Mouse (Mus musculus): ENCODE measurements around the gene AL732309.1.
"Not testable (repeated sequence)": the region's sequence is repeated elsewhere in the genome, so short reads cannot be mapped to it uniquely, and the experiment has no call there.

Gene AL732309.1

GRCm38 (mm10) chr2:25267746-25268309 lies 21.2 kb upstream of the AL732309.1 start:
- DNase-seq (ENCODE audit: extremely low read depth, low read depth), result no peak

- DNase-seq (ENCODE audit: extremely low read depth, low read depth), result no peak
Observed at GRCm38 (mm10) chr2:25267241-25267640, 20.6 kb upstream of the AL732309.1 start.

- no peak for DNase-seq (ENCODE audit: extremely low read depth, low read depth)
Observed at GRCm38 (mm10) chr2:25266720-25267119, 20.1 kb upstream of the AL732309.1 start.

GRCm38 (mm10) chr2:25265897-25266656 lies 19.4 kb upstream of the AL732309.1 start:
- peak; percentile 85 for DNase-seq (ENCODE audit: extremely low read depth, low read depth)

GRCm38 (mm10) chr2:25264851-25265250 lies 18.2 kb upstream of the AL732309.1 start:
- DNase-seq (ENCODE audit: extremely low read depth, low read depth), result no peak

- DNase-seq (ENCODE audit: extremely low read depth, low read depth), result no peak
Observed at GRCm38 (mm10) chr2:25264286-25264660, 17.6 kb upstream of the AL732309.1 start.

- no peak for DNase-seq (ENCODE audit: extremely low read depth, low read depth)
Observed at GRCm38 (mm10) chr2:25263623-25264285, 17.1 kb upstream of the AL732309.1 start.

GRCm38 (mm10) chr2:25262795-25263622 lies 16.3 kb upstream of the AL732309.1 start:
- DNase-seq (ENCODE audit: extremely low read depth, low read depth), result no peak

- DNase-seq (ENCODE audit: extremely low read depth, low read depth), result peak; percentile 99
Observed at GRCm38 (mm10) chr2:25262291-25262767, 15.7 kb upstream of the AL732309.1 start, which contains the start of gene Tprn. Gene Tprn, plus strand, starts transcription at chr2:25262618.

- no peak for DNase-seq (ENCODE audit: extremely low read depth, low read depth)
Observed at GRCm38 (mm10) chr2:25261870-25262269, 15.2 kb upstream of the AL732309.1 start.

- DNase-seq (ENCODE audit: extremely low read depth, low read depth), result no peak
Observed at GRCm38 (mm10) chr2:25258887-25259286, 12.2 kb upstream of the AL732309.1 start.

GRCm38 (mm10) chr2:25257250-25257649 lies 10.6 kb upstream of the AL732309.1 start:
- not testable (repeated sequence) for DNase-seq (ENCODE audit: extremely low read depth, low read depth)

- DNase-seq (ENCODE audit: extremely low read depth, low read depth), result peak; percentile 70
Observed at GRCm38 (mm10) chr2:25256443-25257109, 9.9 kb upstream of the AL732309.1 start.

- DNase-seq (ENCODE audit: extremely low read depth, low read depth), result peak; percentile 78
Observed at GRCm38 (mm10) chr2:25255284-25255779, 8.7 kb upstream of the AL732309.1 start, which contains the start of gene Tmem203. Gene Tmem203, plus strand, starts transcription at chr2:25255439.

GRCm38 (mm10) chr2:25252331-25252730 lies 5.7 kb upstream of the AL732309.1 start:
- DNase-seq (ENCODE audit: extremely low read depth, low read depth), result no peak

- no peak for DNase-seq (ENCODE audit: extremely low read depth, low read depth)
Observed at GRCm38 (mm10) chr2:25244144-25244543, 2.5 kb downstream of the AL732309.1 start.

GRCm38 (mm10) chr2:25243342-25243741 lies 3.3 kb downstream of the AL732309.1 start:
- DNase-seq (ENCODE audit: extremely low read depth, low read depth), result no peak

GRCm38 (mm10) chr2:25242101-25242506 lies 4.6 kb downstream of the AL732309.1 start, which contains the start of the genes Rnf208 and Cysrt1:
Gene Rnf208, plus strand, starts transcription at chr2:25242255.
Gene Cysrt1, minus strand, starts transcription at chr2:25242452.
- no peak for DNase-seq (ENCODE audit: extremely low read depth, low read depth)

- DNase-seq (ENCODE audit: extremely low read depth, low read depth), result no peak
Observed at GRCm38 (mm10) chr2:25241438-25241775, 5.3 kb downstream of the AL732309.1 start.

GRCm38 (mm10) chr2:25240723-25241437 lies 5.8 kb downstream of the AL732309.1 start:
- peak; percentile 81 for DNase-seq (ENCODE audit: extremely low read depth, low read depth)
